Mouse (Mus musculus) heart, postnatal 10 days (tissue): ENCODE measurements around the gene Skiv2l. TPM values are rescaled to one million over a fixed set of nuclear protein-coding genes. Genes with fewer than 3 reads are reported as not detected.
A peak's percentile ranks its signal among the peaks of the same experiment; 100 is the strongest.

Source experiments
- DNase-seq, 2 experiments: peaks; one replicate each; pipeline ENCODE4 v3.0.0; 2021
- intact Hi-C: fragments of 180-260 bp; cut with DNase I; formaldehyde crosslinking; loops from one replicate; pipeline ENCODE4 v1.15.1; 2025
- total RNA-seq, 2 experiments: library from RNA; stranded (reverse); gene quantifications; 2 replicates each; pipeline ENCODE4 v1.2.3; 2021

Skiv2l gene
- total RNA-seq, 2 experiments from 2014 or later, result 27.6 to 29.3 TPM

DNA sequence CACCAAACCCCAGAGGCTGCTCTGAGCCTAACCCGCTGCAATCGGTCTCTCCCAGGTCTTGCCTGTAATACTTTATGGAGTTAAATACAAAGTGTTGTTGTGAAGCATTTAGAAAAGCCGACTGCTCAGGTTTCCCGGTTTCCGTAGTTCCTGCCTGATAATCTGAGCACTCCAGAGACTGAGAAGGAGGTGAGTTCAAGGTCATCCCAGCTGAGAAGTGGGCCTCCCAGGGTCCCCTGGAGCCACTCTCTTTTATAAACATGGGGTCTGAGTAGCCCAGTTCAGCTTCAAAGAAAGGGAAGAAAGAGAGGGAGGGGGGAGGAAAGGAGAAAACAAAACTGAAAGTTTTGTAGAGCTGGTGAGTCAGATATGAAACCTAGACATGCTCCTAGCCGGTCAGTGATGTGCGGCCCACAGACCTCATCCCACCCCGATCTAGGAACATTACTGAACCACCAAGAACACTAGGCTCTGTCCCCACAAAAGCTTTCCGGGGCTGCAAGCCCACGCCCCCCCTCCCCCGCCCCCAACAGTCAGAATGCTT, 29.4 kb upstream of the Skiv2l start, which contains the start of gene Zbtb12:
TSS of gene Zbtb12 (plus strand) at position 148 of the 544 bp plus-strand sequence.
- no peak for DNase-seq
- intact Hi-C loops, result no loop called here

- no peak for DNase-seq
- intact Hi-C loops, result no loop called here
These were observed 24.3 kb upstream of the Skiv2l start for GRCm38 (mm10) chr17:34874321-34874720.

DNA sequence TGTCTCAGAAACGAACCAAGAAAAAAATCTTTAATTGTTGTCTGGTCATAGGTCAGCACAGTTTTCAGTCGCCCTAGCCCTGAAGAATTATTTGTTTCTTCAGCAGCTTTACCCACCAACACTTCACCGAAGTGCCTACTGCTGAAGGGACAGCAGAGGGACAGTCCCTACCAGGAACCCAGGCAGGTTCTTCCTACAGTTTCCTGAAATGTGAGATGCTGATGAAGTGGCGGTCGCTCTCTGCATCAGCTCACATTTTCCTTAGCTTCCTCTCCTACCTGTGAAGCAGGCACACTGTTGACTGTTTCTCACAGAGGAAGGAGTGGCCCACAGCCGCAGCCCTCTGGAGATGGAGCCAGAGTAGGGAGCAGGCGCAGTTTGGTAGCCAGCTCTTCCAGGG, 16.0 kb upstream of the Skiv2l start:
- DNase-seq, result no peak
- intact Hi-C loops, result no loop called here

DNA sequence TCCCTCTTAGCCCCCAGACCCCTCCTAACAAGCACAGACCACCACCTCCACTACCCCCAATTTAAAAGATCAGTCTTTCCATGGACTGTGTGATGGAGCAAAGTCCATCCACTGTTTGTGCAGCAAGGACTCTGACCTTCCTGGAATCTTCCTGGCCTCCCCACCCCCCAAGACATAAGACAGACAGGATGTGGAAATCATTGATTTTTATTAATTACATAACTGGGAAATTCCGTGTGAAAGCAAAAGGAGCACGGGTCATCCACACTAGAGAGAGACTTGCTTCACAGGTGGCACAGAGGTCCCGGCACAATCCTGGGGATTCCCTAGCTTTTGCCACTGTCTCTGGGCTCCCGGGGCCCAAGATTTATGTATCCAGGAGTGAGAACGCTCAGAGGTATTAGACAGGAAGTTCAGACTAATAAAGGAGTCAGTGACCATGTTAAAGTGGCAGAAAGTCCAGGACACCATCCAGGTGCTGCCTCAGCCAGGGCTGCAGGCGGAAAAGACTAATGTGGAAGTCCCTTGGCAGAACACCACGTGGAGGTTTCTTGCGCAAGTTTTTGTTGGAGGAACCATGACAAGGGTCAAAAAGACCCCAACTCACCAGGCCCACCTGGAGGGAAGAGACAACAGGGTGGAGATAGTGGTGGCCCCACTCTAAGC, 12.5 kb upstream of the Skiv2l start, which contains the start of gene Cfb:
TSS of gene Cfb (minus strand) at position 103 of the 666 bp plus-strand sequence.
- intact Hi-C loops, result no loop called here
- DNase-seq, result no peak

DNA sequence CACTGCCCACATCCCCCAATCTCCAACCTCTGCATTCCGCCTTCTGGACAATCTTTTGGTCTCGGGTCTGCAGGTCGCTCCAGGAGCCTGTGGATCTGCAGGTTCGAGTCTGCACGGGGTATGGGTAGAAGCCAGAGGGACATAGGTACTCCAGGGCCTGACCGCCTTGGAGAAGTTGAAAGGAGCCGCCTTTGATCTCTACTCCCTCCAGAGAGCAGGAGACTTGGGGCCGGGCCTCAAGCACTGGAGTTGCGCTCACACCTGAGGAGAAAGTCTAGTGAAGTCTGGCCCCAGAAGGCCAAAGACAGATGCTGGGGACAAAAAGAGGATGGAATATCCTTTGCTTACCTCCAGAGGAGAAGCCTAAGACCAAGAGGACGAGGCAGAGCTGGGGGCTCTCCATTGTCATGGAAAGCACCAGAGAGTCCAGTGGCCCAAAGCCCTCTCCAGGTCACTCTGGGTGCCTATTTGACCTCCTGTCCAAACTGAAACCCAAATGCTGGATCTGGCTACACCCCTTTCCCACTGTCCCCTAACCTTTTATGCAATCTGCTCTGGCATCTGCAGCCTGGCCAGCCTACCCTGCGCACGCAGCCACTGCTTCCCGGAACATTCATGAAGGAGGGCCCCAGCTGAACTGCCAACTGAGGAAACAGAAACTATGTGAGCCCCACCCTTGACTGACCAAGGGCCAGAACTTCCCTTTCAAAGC, 11.8 kb upstream of the Skiv2l start:
- intact Hi-C loops, result no loop called here
- DNase-seq, result no peak

- DNase-seq, result no peak
- intact Hi-C loops, result no loop called here
These were observed 10.5 kb upstream of the Skiv2l start for GRCm38 (mm10) chr17:34860514-34860913.

- intact Hi-C loops, result loop anchor here (5.0 kb wide), 1 partner anchor 124 kb away; the partner anchor contains the start of gene Lsm2
- DNase-seq, result no peak
These were observed 8.7 kb upstream of the Skiv2l start for GRCm38 (mm10) chr17:34858670-34859069.

DNA sequence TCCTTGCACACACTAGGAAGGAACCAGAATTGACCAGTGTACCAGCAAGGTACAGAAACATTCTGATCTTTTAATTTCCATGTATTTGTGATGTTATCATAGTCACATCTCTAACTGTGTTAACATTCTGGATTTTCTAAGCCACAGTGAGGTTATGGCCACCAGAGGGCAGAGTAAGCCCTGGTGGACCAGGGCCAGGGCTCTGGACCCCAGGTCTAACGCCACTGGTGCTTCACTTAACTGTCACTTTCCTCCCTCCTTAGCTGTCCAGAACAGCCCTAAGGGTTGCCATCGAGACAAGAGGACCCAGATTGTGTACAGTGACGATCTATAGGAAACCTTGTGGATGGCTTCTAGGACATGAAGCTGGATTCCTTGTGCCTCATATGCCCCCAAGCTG, 5.8 kb upstream of the Skiv2l start:
- intact Hi-C loops, result loop anchor here (2.0 to 5.0 kb wide), 4 partner anchors 37 to 126 kb away; partner anchors contain the start of gene Lsm2
- peak; percentile 46 to 74 for DNase-seq

DNA sequence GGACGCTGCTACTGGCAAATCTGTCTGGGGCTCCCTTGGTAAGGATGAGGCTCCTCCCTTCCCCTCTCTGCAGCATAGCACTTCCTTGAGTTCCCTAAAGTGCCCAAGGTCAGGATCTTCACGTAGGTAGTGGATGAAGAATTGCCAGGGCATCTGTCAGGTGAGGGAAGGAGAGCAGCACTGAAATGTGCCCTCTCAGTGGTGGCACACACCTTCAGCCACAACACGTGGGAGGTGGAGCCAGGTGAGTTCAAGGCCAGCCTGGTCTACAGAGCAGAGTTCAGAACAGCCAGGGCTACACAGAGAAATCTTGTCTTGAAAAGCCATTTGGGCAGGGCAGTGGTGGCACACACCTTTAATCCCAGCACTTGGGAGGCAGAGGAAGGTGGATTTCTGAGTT, 4.8 kb upstream of the Skiv2l start:
- intact Hi-C loops, result loop anchor here (5.0 kb wide), 1 partner anchor 128 kb away; the partner anchor contains the start of gene Lsm2
- DNase-seq, result no peak

DNA sequence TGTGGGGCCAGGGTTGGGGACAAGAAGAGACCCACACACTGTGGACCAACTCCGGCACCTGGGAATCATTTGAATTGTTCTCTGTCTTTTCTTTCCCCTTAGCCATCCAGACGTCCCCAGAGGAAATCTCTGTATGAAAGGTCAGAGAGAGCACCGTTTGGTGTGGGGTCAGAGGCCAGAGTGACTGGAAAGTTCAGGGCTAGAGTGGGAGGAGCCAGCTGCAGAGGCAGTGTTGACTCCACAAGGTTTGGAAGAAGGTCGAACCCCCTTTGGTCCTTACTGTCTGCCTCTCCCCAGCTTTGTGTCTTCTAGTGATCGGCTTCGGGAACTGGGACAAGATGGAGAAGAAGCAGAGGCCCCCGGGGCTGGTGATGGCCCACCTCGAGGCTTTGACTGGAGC, 3.5 kb upstream of the Skiv2l start:
- intact Hi-C loops, result no loop called here
- no peak for DNase-seq

DNA sequence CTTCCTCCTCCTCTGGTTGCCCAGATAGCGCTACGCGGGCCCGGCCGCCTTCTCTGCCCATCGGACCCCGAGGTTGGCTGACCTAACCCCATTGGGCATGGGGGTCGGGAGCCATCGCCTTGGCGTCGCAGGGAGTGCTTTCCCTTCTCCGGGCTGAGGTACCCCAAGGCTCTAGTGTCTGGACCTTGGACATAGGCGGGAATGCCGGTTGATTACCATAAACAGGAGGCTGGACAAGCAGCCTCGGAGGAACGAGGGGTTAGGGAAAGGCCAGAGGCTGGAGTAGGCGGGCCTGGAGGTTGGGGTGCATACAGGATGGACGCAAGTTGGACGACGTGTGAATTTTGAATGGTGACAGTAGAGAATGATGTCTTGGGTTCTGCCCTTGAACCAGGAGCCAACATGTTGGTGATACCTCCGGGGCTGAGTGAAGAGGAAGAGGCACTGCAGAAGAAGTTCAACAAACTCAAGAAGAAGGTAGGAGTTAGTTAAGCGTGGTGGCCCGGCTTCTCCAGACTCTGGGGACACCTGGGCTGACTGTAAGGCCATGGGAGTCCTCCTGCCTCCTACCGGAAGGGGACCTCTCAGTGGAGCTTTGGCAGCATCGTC, 611 bp upstream of the Skiv2l start:
- intact Hi-C loops, result no loop called here
- DNase-seq, result no peak

DNA sequence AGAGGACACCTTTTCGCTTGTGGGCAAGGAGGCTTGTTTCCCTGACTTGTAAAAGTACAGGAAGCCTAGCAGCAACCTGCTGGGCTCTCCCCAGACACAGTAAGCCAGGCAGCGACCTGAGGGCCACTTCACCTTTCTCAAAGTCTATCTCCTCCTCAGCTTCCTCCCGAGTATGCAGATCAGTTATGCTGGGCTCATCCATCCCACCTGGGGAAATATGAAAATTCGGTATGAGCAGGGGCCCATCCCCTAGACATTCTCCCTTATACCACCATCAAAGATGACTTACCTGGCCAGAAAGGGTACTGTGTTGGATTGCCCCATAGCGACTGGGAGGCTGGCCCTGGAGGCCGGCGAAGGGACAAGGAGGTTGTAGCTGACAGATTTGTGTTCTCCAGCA, 2.4 kb downstream of the Skiv2l start:
- intact Hi-C loops, result loop anchor here (10.0 kb wide), 1 partner anchor 387 kb away; the partner anchor contains the start of genes Atp6v1g2 and Nfkbil1
- DNase-seq, result no peak

DNA sequence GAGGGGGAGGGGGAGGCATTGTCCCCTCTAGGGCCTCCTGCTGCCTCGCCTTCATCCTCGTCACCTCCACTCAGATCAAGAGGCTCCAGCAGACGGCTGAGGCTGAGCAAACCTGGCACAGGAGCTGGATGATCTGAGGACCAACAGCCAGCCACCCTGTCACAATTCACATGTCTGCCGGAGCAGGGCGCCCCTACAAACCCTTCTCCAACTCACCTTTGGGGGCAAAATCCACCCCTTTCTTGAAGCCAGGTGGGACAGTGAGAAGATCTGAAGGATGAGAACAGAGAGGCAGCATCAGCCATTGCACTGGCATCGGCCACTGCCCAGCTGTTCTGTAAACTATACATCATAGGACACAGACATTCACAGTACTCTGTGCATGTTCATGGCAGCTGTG, 2.8 kb downstream of the Skiv2l start:
- no peak for DNase-seq
- intact Hi-C loops, result loop anchor here (10.0 kb wide), 1 partner anchor 388 kb away; the partner anchor contains the start of genes Atp6v1g2 and Nfkbil1

DNA sequence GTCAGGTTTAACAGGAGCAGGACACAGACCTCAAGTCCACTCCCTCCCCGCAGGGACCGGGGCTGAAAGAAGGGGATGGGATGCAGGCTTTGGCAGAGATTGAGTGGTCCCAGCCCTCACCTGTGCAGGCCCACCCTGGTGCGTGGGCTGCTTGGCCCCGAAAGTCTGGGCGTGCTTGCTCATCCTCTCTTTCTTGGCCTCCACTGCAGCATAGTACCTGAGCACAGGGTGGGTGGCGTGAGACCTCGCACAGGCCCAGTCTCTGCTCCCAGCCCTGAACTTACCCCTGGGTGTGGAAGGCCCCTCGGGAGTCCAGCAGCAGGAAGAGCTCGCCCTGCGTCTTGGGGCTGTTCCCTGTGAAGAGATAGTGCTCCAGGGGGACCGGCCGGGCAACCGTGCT, 5.1 kb downstream of the Skiv2l start:
- no peak for DNase-seq
- intact Hi-C loops, result loop anchor here (10.0 kb wide), 1 partner anchor 390 kb away; the partner anchor contains the start of genes Atp6v1g2 and Nfkbil1

GRCm38 (mm10) chr17:34840736-34841307, 9.2 kb downstream of the Skiv2l start:
- no peak for DNase-seq
- intact Hi-C loops, result loop anchor here (10.0 kb wide), 1 partner anchor 394 kb away; the partner anchor contains the start of genes Atp6v1g2 and Nfkbil1

DNA sequence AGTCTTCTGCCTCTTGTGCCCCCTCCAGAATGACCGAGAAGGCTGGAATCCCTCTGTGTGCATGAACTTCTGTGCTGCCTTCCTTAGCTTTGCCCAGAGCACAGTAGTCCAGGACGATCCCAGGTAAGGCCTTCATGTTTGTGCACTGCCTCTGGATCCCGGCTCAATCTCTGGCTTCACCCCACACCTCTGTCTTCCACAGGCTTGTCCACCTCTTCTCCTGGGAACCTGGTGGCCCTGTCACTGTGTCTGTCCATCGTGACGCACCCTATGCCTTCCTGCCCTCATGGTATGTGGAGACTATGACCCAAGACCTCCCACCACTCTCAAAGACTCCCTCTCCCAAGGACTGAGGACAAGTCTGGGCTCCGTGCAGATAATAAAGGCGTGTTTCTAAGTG, 11.2 kb downstream of the Skiv2l start:
- intact Hi-C loops, result no loop called here

DNA sequence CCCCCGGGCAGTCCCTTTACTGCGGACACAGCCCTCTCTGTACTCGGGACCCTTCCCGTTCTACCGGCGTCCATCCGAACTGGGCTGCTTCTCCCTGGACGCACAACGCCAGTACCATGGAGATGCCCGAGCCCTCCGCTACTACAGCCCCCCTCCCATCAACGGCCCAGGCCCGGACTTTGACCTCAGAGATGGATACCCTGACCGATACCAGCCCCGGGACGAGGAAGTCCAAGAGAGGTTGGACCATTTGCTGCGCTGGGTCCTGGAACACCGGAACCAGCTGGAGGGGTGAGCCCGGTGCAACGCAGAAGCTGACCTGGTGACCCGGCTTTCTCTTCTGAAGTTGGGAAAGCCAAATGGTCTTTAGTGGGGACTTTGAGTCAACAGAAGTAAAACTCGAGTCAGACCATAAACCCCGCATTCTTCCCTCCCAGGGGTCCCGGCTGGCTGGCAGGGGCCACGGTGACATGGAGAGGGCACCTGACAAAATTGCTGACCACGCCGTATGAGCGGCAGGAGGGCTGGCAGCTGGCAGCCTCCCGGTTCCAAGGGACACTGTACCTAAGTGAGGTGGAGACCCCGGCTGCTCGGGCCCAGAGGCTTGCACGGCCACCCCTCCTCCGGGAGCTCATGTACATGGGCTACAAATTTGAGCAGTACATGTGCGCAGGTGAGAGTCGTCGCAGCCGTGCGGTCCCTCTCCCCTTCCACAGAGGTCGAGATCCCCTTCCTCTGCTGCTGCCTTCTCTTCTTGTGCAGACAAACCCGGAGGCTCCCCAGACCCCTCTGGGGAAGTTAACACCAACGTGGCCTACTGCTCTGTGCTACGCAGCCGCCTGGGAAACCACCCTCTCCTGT, 12.3 kb downstream of the Skiv2l start:
- peak in 1 of 2 experiments; percentile 14 for DNase-seq
- intact Hi-C loops, result no loop called here

More for the DNA sequence above, 11.2 kb downstream of the Skiv2l start:
- DNase-seq, result no peak

DNA sequence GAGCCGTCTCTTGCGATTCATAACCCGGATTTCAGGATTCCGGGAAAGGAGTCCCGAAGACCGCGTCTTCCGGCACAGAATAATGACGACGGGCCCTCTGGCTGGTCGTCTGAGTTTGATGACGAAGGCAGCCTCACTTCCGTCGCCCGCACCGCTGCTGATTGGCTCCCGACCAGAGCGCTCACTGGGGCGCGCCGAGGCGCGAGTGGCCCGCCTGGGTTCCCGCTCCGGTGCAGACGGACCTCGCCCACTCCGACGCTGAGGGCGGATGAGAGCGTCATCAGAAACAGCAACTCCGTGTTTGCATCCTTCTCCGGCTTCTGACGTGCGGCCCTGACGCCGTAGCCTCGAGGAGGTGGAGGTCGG, 13.2 kb downstream of the Skiv2l start, which contains the start of the genes Stk19 and Dxo:
TSS of gene Stk19 (minus strand) at position 90 of the 366 bp plus-strand sequence.
TSS of gene Dxo (plus strand) at position 164 of the 366 bp plus-strand sequence.
- peak; percentile 97 to 99 for DNase-seq
- intact Hi-C loops, result no loop called here

- peak in 1 of 2 experiments; percentile 23 for DNase-seq
- intact Hi-C loops, result no loop called here
These were observed 13.7 kb downstream of the Skiv2l start for GRCm38 (mm10) chr17:34836155-34836855.
